Mouse (Mus musculus) CH12.LX (cell line): ENCODE measurements around the gene Fabp2. TPM values are rescaled to one million over a fixed set of nuclear protein-coding genes. Genes with fewer than 3 reads are reported as not detected.

Experiments
- DNase-seq: peaks from one replicate; pipeline ENCODE4 v3.0.0-alpha.2; 2013; ENCODE audit errors: extremely low read depth
- H3K27ac ChIP-seq: 2 replicates; pipeline ENCODE4 v1.5.1; 2012; ENCODE audit warnings: low read depth, mild to moderate bottlenecking, control low read depth, moderate library complexity; ENCODE audit not compliant: insufficient read depth
- H3K27me3 ChIP-seq: replicated peaks from 2 replicates; pipeline ENCODE3; 2012; ENCODE audit warnings: inconsistent platforms
- H3K36me3 ChIP-seq, 2 experiments: replicated peaks in 1 of 2; 2 replicates each; pipeline versions ENCODE3 to v1.6.1; 2012; ENCODE audit warnings: inconsistent platforms in 1 of 2, low read length in 1 of 2, mild to moderate bottlenecking in 1 of 2, mixed read lengths in 1 of 2, moderate library complexity in 1 of 2; ENCODE audit not compliant: control insufficient read depth in 1 of 2, insufficient read depth in 1 of 2
- H3K4me1 ChIP-seq, 2 experiments: 2 replicates each; pipeline ENCODE4 v1.6.1; 2012; ENCODE audit warnings: inconsistent platforms in 1 of 2, moderate library complexity in 1 of 2; ENCODE audit not compliant: insufficient read depth in 2 of 2, control insufficient read depth in 1 of 2
- H3K4me2 ChIP-seq: 2 replicates; pipeline ENCODE4 v1.6.1; 2012; ENCODE audit warnings: low read depth, mild to moderate bottlenecking, control low read depth; ENCODE audit not compliant: poor library complexity, insufficient read depth, severe bottlenecking
- H3K4me3 ChIP-seq, 3 experiments: fragments of 150-350 bp in 1 of 3; sonication (generic) in 1 of 3; replicated peaks in 1 of 3; 2 replicates each; pipeline versions ENCODE3 to v1.5.1; 2011 to 2012; ENCODE audit warnings: low read depth in 2 of 3, low read length in 2 of 3, mild to moderate bottlenecking in 2 of 3, moderate library complexity in 2 of 3, control low read depth in 1 of 3, improper control_type of control experiment in 1 of 3, inconsistent platforms in 1 of 3, mixed read lengths in 1 of 3; ENCODE audit not compliant: poor library complexity in 1 of 3
- H3K79me2 ChIP-seq: replicated peaks from 2 replicates; pipeline ENCODE4 v1.6.1; 2012; ENCODE audit warnings: mild to moderate bottlenecking, moderate library complexity; ENCODE audit not compliant: control insufficient read depth, poor library complexity, insufficient read depth, severe bottlenecking; ENCODE audit errors: extremely low read depth
- H3K9ac ChIP-seq: 2 replicates; pipeline ENCODE4 v1.6.1; 2012; ENCODE audit warnings: low read depth, mild to moderate bottlenecking, control low read depth, moderate library complexity; ENCODE audit not compliant: insufficient read depth
- H3K9me3 ChIP-seq: replicated peaks from 2 replicates; pipeline ENCODE3; 2012; ENCODE audit warnings: low read length, inconsistent platforms, mixed read lengths
- BHLHE40 ChIP-seq: IDR thresholded peaks from 2 replicates; pipeline ENCODE4 v1.6.1; 2011; ENCODE audit warnings: mild to moderate bottlenecking, low read depth, low read length, improper control_type of control experiment
- CHD1 ChIP-seq: IDR thresholded peaks from 2 replicates; pipeline ENCODE4 v1.6.1; 2012; ENCODE audit warnings: low read depth, low read length, improper control_type of control experiment, inconsistent platforms
- CHD2 ChIP-seq: IDR thresholded peaks from 2 replicates; pipeline ENCODE4 v1.6.1; 2011; ENCODE audit warnings: low read length, improper control_type of control experiment
- CTCF ChIP-seq, 2 experiments: IDR thresholded peaks in 1 of 2; conservative IDR thresholded peaks in 1 of 2; 2 replicates each; pipeline ENCODE4 v1.5.1; 2011 to 2012; ENCODE audit warnings: low read depth in 2 of 2, low read length in 2 of 2, improper control_type of control experiment in 1 of 2, inconsistent platforms in 1 of 2, mild to moderate bottlenecking in 1 of 2, moderate library complexity in 1 of 2
- E2F4 ChIP-seq: IDR thresholded peaks from 2 replicates; pipeline ENCODE4 v1.6.1; 2011; ENCODE audit warnings: low read depth, low read length, improper control_type of control experiment; ENCODE audit not compliant: insufficient replicate concordance
- ELF1 ChIP-seq: IDR thresholded peaks from 2 replicates; pipeline ENCODE4 v1.6.1; 2014; ENCODE audit warnings: low read depth, mild to moderate bottlenecking, inconsistent platforms, low read length, improper control_type of control experiment
- GABPA ChIP-seq: IDR thresholded peaks from 2 replicates; pipeline ENCODE4 v1.6.1; 2012; ENCODE audit warnings: low read depth, low read length, improper control_type of control experiment, inconsistent platforms; ENCODE audit not compliant: insufficient replicate concordance
- JUN ChIP-seq: IDR thresholded peaks from 2 replicates; pipeline ENCODE4 v1.6.1; 2011; ENCODE audit warnings: low read depth, mild to moderate bottlenecking, low read length, improper control_type of control experiment, moderate library complexity; ENCODE audit not compliant: insufficient read depth
- JUND ChIP-seq: conservative IDR thresholded peaks from 2 replicates; pipeline ENCODE4 v1.6.1; 2011; ENCODE audit warnings: low read depth, low read length, improper control_type of control experiment
- MAFK ChIP-seq: IDR thresholded peaks from 2 replicates; pipeline ENCODE4 v1.6.1; 2011; ENCODE audit warnings: low read length, improper control_type of control experiment; ENCODE audit not compliant: insufficient replicate concordance
- MEF2A ChIP-seq: IDR thresholded peaks from 2 replicates; pipeline ENCODE4 v1.6.1; 2014; ENCODE audit warnings: low read depth, mild to moderate bottlenecking, inconsistent platforms, low read length, improper control_type of control experiment, borderline replicate concordance
- MYC ChIP-seq: IDR thresholded peaks from 2 replicates; pipeline ENCODE4 v1.6.1; 2011; ENCODE audit warnings: low read depth, mild to moderate bottlenecking, improper control_type of control experiment, low read length
- NELFE ChIP-seq: IDR thresholded peaks from 2 replicates; pipeline ENCODE4 v1.6.1; 2011; ENCODE audit warnings: low read depth, low read length, improper control_type of control experiment
- POLR2AphosphoS2 ChIP-seq: IDR thresholded peaks from 2 replicates; pipeline ENCODE4 v1.6.1; 2011; ENCODE audit warnings: low read depth, low read length, improper control_type of control experiment
- SIN3A ChIP-seq: IDR thresholded peaks from 2 replicates; pipeline ENCODE4 v1.6.1; 2012; ENCODE audit warnings: low read length, improper control_type of control experiment, inconsistent platforms
- SMC3 ChIP-seq: IDR thresholded peaks from 2 replicates; pipeline ENCODE4 v1.6.1; 2011; ENCODE audit warnings: low read depth, low read length, improper control_type of control experiment
- TBP ChIP-seq: conservative IDR thresholded peaks from 2 replicates; pipeline ENCODE4 v1.6.1; 2011; ENCODE audit warnings: low read depth, low read length, improper control_type of control experiment
- TCF12 ChIP-seq: IDR thresholded peaks from 2 replicates; pipeline ENCODE4 v1.6.1; 2014; ENCODE audit warnings: low read depth, mild to moderate bottlenecking, inconsistent platforms, low read length, improper control_type of control experiment
- USF1 ChIP-seq: IDR thresholded peaks from 2 replicates; pipeline ENCODE4 v1.6.1; 2014; ENCODE audit warnings: low read depth, mild to moderate bottlenecking, inconsistent platforms, low read length, improper control_type of control experiment
- USF2 ChIP-seq: conservative IDR thresholded peaks from 2 replicates; pipeline ENCODE4 v1.6.1; 2011; ENCODE audit warnings: low read depth, low read length, improper control_type of control experiment
- ZKSCAN1 ChIP-seq: IDR thresholded peaks from 2 replicates; pipeline ENCODE4 v1.6.1; 2012; ENCODE audit warnings: low read depth, inconsistent platforms, low read length, improper control_type of control experiment, borderline replicate concordance
- ZMIZ1 ChIP-seq: IDR thresholded peaks from 2 replicates; pipeline ENCODE4 v1.6.1; 2012; ENCODE audit warnings: low read depth, mild to moderate bottlenecking, inconsistent platforms, low read length, improper control_type of control experiment
- ZNF384 ChIP-seq: IDR thresholded peaks from 2 replicates; pipeline ENCODE4 v1.6.1; 2012; ENCODE audit warnings: low read depth, low read length, improper control_type of control experiment, inconsistent platforms
- dilution Hi-C: fragments of 300-500 bp; cut with MboI; formaldehyde crosslinking; loops from 2 replicates; pipeline ENCODE4 v1.14.3; 2020; ENCODE audit warnings: low sequenced_read_pairs; ENCODE audit not compliant: extremely low pct_unique_long_range_greater_than_20kb, extremely low pct_ligation_motif_present
- in situ Hi-C: fragments of 300-500 bp; cut with MboI; formaldehyde crosslinking; loops from 3 replicates; pipeline ENCODE4 v1.14.3; 2019; ENCODE audit warnings: low sequenced_read_pairs, low pct_ligation_motif_present, low pct_unique_long_range_greater_than_20kb, mixed read lengths
- polyA plus RNA-seq: library from polyadenylated mRNA; unstranded; fragments of >175 nt; gene quantifications from 2 replicates; pipeline ENCODE4 v1.2.1, GENCODE M21; 2012; ENCODE audit warnings: low read depth; ENCODE audit not compliant: insufficient read length
- total RNA-seq, 2 experiments: library from RNA; depleted of rRNA; stranded (reverse); fragments of 300-350 nt in 1 of 2; fragments of >200 nt in 1 of 2; gene quantifications; 2 replicates each; pipeline ENCODE4 v1.2.3; 2012 to 2014

Fabp2 gene
- total and polyA plus RNA-seq, 3 experiments, result not detected

DNA sequence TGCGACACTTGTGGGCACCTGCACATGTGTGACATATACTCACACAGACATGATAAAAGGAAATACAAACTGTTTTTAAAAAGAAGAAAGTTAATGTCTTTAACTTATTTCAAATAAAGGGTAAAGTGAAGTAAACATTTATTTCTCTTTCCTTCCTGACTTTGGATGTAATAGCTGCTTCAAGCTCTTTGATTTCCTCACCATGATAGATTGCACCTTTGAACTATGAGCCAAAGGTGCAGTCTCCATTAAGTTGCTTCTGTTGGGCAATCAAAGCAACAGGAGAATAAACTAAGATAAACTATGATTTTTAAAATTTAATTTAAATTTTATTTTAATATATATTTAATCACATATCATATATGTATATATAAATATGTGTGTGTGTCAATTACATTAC, 26.6 kb upstream of the Fabp2 start:
- TF ChIP-seq ZNF384 (no peak), TCF12 (no peak), USF2 (no peak), ZKSCAN1 (no peak), MEF2A (no peak), E2F4 (no peak), CTCF (conservative IDR thresholded peaks at IDR 0.05 in 1 of 2, IDR thresholded peaks at IDR 0.05 in 1 of 2; ENCODE audit: low read depth in 2 of 2, low read length in 2 of 2) (no peak), JUND (no peak), MYC (no peak), GABPA (no peak), JUN (no peak)
- no peak overlapping the region for H3K27ac ChIP-seq
- H3K9me3 ChIP-seq, result no peaks in the 10 kb centered on the region
- no peak overlapping the region for H3K4me3 ChIP-seq
- no peaks in the 10 kb centered on the region for H3K36me3 ChIP-seq
- DNase-seq, result no peak
- H3K4me1 ChIP-seq, result no peaks in the 10 kb centered on the region
- in situ Hi-C loops, result no loop called here
- no peak overlapping the region for H3K9ac ChIP-seq
- no peaks in the 10 kb centered on the region for H3K27me3 ChIP-seq
- no peaks in the 10 kb centered on the region for H3K79me2 ChIP-seq
- no peak overlapping the region for H3K4me2 ChIP-seq
- dilution Hi-C loops, result no loop called here

DNA sequence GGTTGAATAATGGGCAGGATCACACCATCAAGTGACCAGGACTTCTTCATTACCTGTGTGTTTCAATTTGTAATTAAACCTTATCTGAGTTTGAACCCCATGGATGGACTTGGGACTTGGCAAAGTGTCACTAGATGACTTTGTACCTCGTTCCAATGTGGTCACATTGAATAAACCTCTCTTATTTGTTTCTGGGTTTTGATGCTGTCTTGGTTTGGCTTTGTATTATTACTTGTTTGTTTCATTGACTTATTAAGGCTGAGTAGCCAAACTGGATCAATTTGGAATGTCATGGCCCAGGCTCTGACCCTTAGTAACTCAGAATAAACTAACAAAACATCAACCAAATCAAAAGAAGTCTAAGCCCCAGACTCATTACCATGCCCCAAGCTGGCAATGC, 23.3 kb upstream of the Fabp2 start:
- H3K27ac ChIP-seq, result no peak overlapping the region
- DNase-seq, result no peak
- H3K4me3 ChIP-seq, result no peak overlapping the region
- TF ChIP-seq TBP (no peak), CHD1 (no peak), SIN3A (no peak), TCF12 (no peak), ZMIZ1 (no peak), CHD2 (no peak), USF1 (no peak), SMC3 (no peak), JUND (no peak), MAFK (no peak), JUN (no peak), E2F4 (no peak), ELF1 (no peak), ZNF384 (no peak), MYC (no peak), POLR2AphosphoS2 (no peak), USF2 (no peak), NELFE (no peak), BHLHE40 (no peak), GABPA (no peak)
- TF ChIP-seq, all 38 proteins: peak for 0
- no peaks in the 10 kb centered on the region for H3K36me3 ChIP-seq
- no peak overlapping the region for H3K9ac ChIP-seq
- no peak overlapping the region for H3K4me2 ChIP-seq
- H3K79me2 ChIP-seq, result no peaks in the 10 kb centered on the region
- H3K4me1 ChIP-seq, result no peaks in the 10 kb centered on the region
- H3K27me3 ChIP-seq, result no peaks in the 10 kb centered on the region
- in situ Hi-C loops, result no loop called here
- dilution Hi-C loops, result no loop called here
- no peaks in the 10 kb centered on the region for H3K9me3 ChIP-seq
